Comparison of ENCODE assay signal across 13 mouse cellular contexts in the genomic region with DNA sequence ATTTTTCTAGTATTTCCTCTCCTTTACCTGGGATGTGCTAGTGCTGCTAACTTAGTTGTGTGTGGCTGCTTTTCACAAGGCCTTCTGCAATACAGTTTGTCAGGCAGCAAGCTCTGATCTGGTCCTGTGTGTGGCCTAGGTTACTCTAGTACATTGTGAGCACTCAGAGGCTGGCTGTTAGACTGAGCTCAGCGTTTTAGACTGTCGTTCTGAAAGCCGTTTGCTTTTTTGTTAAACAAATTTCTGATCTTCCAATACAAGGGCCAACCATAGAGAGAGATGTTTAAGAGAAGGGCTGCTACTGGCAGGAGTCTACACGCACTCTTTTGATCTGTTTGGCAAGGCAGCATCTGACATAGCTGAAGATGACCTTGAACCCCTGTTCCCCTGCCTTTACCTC. TPM values are rescaled to one million over a fixed set of nuclear protein-coding genes. Genes with fewer than 3 reads are reported as not detected.
DNase-seq lines count a peak whose midpoint lies in the region; ATAC-seq and TF ChIP-seq lines count a peak whose summit lies in the region.
"Had no signal": no experiment of that assay in that cellular context is flagged by ENCODE, and none has a peak within 500 bp of the region (broad histone marks: within the 10 kb centered on the region; RNA-seq: fewer than 3 reads in every experiment).

No protein-coding gene starts in this region.

- peak overlapping the region; percentile 27; the same call in 1 of the 2 replicates for H3K9ac ChIP-seq in embryonic facial prominence, embryonic 12.5 days
- H3K9ac ChIP-seq in hindbrain, embryonic 12.5 days: peak overlapping the region; percentile 18; the same call in 1 of the 2 replicates
- no peak overlapping the region for H3K9ac ChIP-seq in hindbrain, embryonic 11.5 days (ENCODE audit: low read depth, low read length)
- no peak overlapping the region for H3K9ac ChIP-seq in liver, embryonic 15.5 days
- H3K9ac ChIP-seq: lung, embryonic 15.5 days had no signal

- H3K4me3 ChIP-seq in embryonic facial prominence, embryonic 12.5 days: no peak overlapping the region
- H3K4me3 ChIP-seq in embryonic facial prominence, embryonic 10.5 days: no peak overlapping the region; the same call in 1 of the 2 replicates
- no peak overlapping the region for H3K4me3 ChIP-seq in hindbrain, embryonic 12.5 days
- H3K4me3 ChIP-seq in hindbrain, embryonic 11.5 days (ENCODE audit: low read depth, low read length): no peak overlapping the region
- peak overlapping the region; percentile 95 for H3K4me3 ChIP-seq in liver, embryonic 15.5 days (replicated peaks)
- no peak overlapping the region for H3K4me3 ChIP-seq in thymus, adult 2 months (ENCODE audit: control insufficient read depth, insufficient read depth, low read length)
- H3K4me3 ChIP-seq: layer of hippocampus, adult 2 months had no signal

- peaks cover 16% of the 10 kb centered on the region for H3K4me1 ChIP-seq in embryonic facial prominence, embryonic 12.5 days
- peaks cover 22% of the 10 kb centered on the region for H3K4me1 ChIP-seq in embryonic facial prominence, embryonic 10.5 days
- H3K4me1 ChIP-seq in hindbrain, embryonic 12.5 days: peaks cover 22% of the 10 kb centered on the region
- peaks cover 6% of the 10 kb centered on the region for H3K4me1 ChIP-seq in hindbrain, embryonic 11.5 days (replicated peaks; ENCODE audit: control insufficient read depth, insufficient read depth, low read length)
- H3K4me1 ChIP-seq in liver, embryonic 15.5 days (replicated peaks): peaks cover 35% of the 10 kb centered on the region
- H3K4me1 ChIP-seq in thymus, adult 2 months (replicated peaks; ENCODE audit: control insufficient read depth, insufficient read depth, low read length): peaks cover 12% of the 10 kb centered on the region

- DNase-seq in embryonic facial prominence, embryonic 10.5 days (ENCODE audit: low spot score): no peak
- no peak for DNase-seq in hindbrain, embryonic 11.5 days (ENCODE audit: low spot score)
- peak; percentile 39 for DNase-seq in R1 (ENCODE audit: low read depth, low spot score)
- DNase-seq in ovary, postnatal 10 days (ENCODE audit: low spot score): no peak
- no peak for DNase-seq in thymus, adult 2 months
- DNase-seq: cerebellum, postnatal 14 days; kidney, adult 2 months; thymus, postnatal 14 days had no signal

- 87% methylated on average over 4 of the region's 4 CpGs for WGBS in embryonic facial prominence, embryonic 12.5 days
- 87% methylated on average over 4 of the region's 4 CpGs for WGBS in embryonic facial prominence, embryonic 10.5 days
- 92% methylated on average over 4 of the region's 4 CpGs for WGBS in hindbrain, embryonic 12.5 days
- WGBS in hindbrain, embryonic 11.5 days: 86% methylated on average over 4 of the region's 4 CpGs
- WGBS in liver, embryonic 15.5 days (ENCODE audit: insufficient replicate concordance): 63% methylated on average over 4 of the region's 4 CpGs
- WGBS in thymus, adult 2 months: 92% methylated on average over 4 of the region's 4 CpGs

- H3K4me2 ChIP-seq in embryonic facial prominence, embryonic 12.5 days (replicated peaks): peak overlapping the region; percentile 72; the same call in 1 of the 2 replicates
- 0 out of 2 replicates have a peak overlapping the region, but pooled peaks have one; percentile 77 for H3K4me2 ChIP-seq in hindbrain, embryonic 12.5 days (replicated peaks)
- no peak overlapping the region for H3K4me2 ChIP-seq in hindbrain, embryonic 11.5 days (replicated peaks; ENCODE audit: low read depth, low read length)
- peak overlapping the region; percentile 94; the same call in 1 of the 2 replicates for H3K4me2 ChIP-seq in liver, embryonic 15.5 days

- no peaks in the 10 kb centered on the region for H3K9me3 ChIP-seq in embryonic facial prominence, embryonic 12.5 days
- H3K9me3 ChIP-seq in embryonic facial prominence, embryonic 10.5 days: no peaks in the 10 kb centered on the region
- H3K9me3 ChIP-seq in hindbrain, embryonic 12.5 days (replicated peaks): no peaks in the 10 kb centered on the region
- H3K9me3 ChIP-seq in hindbrain, embryonic 11.5 days (ENCODE audit: control insufficient read depth, low read length): no peaks in the 10 kb centered on the region
- H3K9me3 ChIP-seq in liver, embryonic 15.5 days (replicated peaks): no peaks in the 10 kb centered on the region
- H3K9me3 ChIP-seq: lung, embryonic 15.5 days had no signal

- H3K27me3 ChIP-seq in embryonic facial prominence, embryonic 12.5 days: no peaks in the 10 kb centered on the region
- H3K27me3 ChIP-seq in embryonic facial prominence, embryonic 10.5 days (replicated peaks; ENCODE audit: low read depth, poor library complexity, severe bottlenecking): no peaks in the 10 kb centered on the region
- H3K27me3 ChIP-seq in hindbrain, embryonic 12.5 days: no peaks in the 10 kb centered on the region
- H3K27me3 ChIP-seq in hindbrain, embryonic 11.5 days (ENCODE audit: control insufficient read depth, insufficient read depth, low read length): no peaks in the 10 kb centered on the region
- H3K27me3 ChIP-seq in liver, embryonic 15.5 days: no peaks in the 10 kb centered on the region
- no peaks in the 10 kb centered on the region for H3K27me3 ChIP-seq in thymus, adult 2 months (ENCODE audit: control insufficient read depth, insufficient read depth, low read length)
- H3K27me3 ChIP-seq: lung, embryonic 15.5 days had no signal

- H3K36me3 ChIP-seq in embryonic facial prominence, embryonic 12.5 days: peaks cover 35% of the 10 kb centered on the region
- peaks cover 55% of the 10 kb centered on the region for H3K36me3 ChIP-seq in embryonic facial prominence, embryonic 10.5 days (replicated peaks)
- peaks cover 25% of the 10 kb centered on the region for H3K36me3 ChIP-seq in hindbrain, embryonic 12.5 days
- H3K36me3 ChIP-seq in hindbrain, embryonic 11.5 days (ENCODE audit: control insufficient read depth, insufficient read depth, low read length): no peaks in the 10 kb centered on the region; the same call in 1 of the 2 replicates
- peaks cover 40% of the 10 kb centered on the region for H3K36me3 ChIP-seq in liver, embryonic 15.5 days (replicated peaks)
- H3K36me3 ChIP-seq in thymus, adult 2 months (ENCODE audit: control insufficient read depth, insufficient read depth, low read length): peaks cover 25% of the 10 kb centered on the region

- H3K27ac ChIP-seq in embryonic facial prominence, embryonic 12.5 days: no peak overlapping the region
- H3K27ac ChIP-seq in embryonic facial prominence, embryonic 10.5 days (replicated peaks): no peak overlapping the region
- H3K27ac ChIP-seq in hindbrain, embryonic 12.5 days: no peak overlapping the region
- no peak overlapping the region for H3K27ac ChIP-seq in hindbrain, embryonic 11.5 days (ENCODE audit: low read depth, low read length)
- no peak overlapping the region for H3K27ac ChIP-seq in liver, embryonic 15.5 days (replicated peaks)
- H3K27ac ChIP-seq in thymus, adult 2 months (ENCODE audit: control insufficient read depth, insufficient read depth, low read length): no peak overlapping the region
- H3K27ac ChIP-seq: layer of hippocampus, adult 2 months; lung, embryonic 15.5 days had no signal

- no peak for TF ChIP-seq POLR2A in thymus, adult 2 months (IDR thresholded peaks at IDR 0.05; ENCODE audit: control insufficient read depth, extremely low read depth, insufficient read depth, low read length, poor library complexity)

- no peak for TF ChIP-seq CTCF in thymus, adult 2 months (IDR thresholded peaks at IDR 0.05; ENCODE audit: borderline replicate concordance, control insufficient read depth, extremely low read depth, insufficient read depth, low read length, poor library complexity)

- ATAC-seq in embryonic facial prominence, embryonic 12.5 days (ENCODE audit: insufficient number of reproducible peaks, insufficient read depth, low FRiP score, low TSS enrichment): no peak
- ATAC-seq in hindbrain, embryonic 12.5 days (ENCODE audit: low FRiP score): no peak
- no peak for ATAC-seq in hindbrain, embryonic 11.5 days (ENCODE audit: low FRiP score)
- ATAC-seq in liver, embryonic 15.5 days (ENCODE audit: insufficient read depth): no peak

RNA-seq across cellular contexts. Expression of a gene that starts 2.2 kb away (rescaled TPM):
- polyA plus RNA-seq in embryonic facial prominence, embryonic 12.5 days (2016; fragmentation: Nextera tagmentation; extraction: Ambion mirVana): 50.4 and 54.2 TPM in 2 replicates
- polyA plus RNA-seq in embryonic facial prominence, embryonic 10.5 days (2016; fragmentation: Nextera tagmentation; extraction: Ambion mirVana): 51.1 and 53.1 TPM in 2 replicates
- 61.4 and 64.3 TPM in 2 replicates for polyA plus RNA-seq in hindbrain, embryonic 12.5 days (2016; fragmentation: Nextera tagmentation; extraction: Ambion mirVana)
- polyA plus RNA-seq in hindbrain, embryonic 11.5 days (2014; fragmentation: Nextera tagmentation; extraction: Ambion mirVana): 69.3 and 74.3 TPM in 2 replicates
- 14.0 and 14.6 TPM in 2 replicates for polyA plus RNA-seq in liver, embryonic 15.5 days (2015; fragmentation: Nextera tagmentation; extraction: Ambion mirVana)
- 19.2 and 20.6 TPM in 2 replicates for polyA plus RNA-seq in thymus, adult 2 months (2012; rRNA removed)

RNA-seq across cellular contexts. Expression of a gene that starts 17.4 kb away (rescaled TPM):
- polyA plus RNA-seq in embryonic facial prominence, embryonic 12.5 days (2016; fragmentation: Nextera tagmentation; extraction: Ambion mirVana): 44.9 and 52.7 TPM in 2 replicates
- polyA plus RNA-seq in embryonic facial prominence, embryonic 10.5 days (2016; fragmentation: Nextera tagmentation; extraction: Ambion mirVana): 41.4 and 44.1 TPM in 2 replicates
- 52.0 and 52.5 TPM in 2 replicates for polyA plus RNA-seq in hindbrain, embryonic 12.5 days (2016; fragmentation: Nextera tagmentation; extraction: Ambion mirVana)
- polyA plus RNA-seq in hindbrain, embryonic 11.5 days (2014; fragmentation: Nextera tagmentation; extraction: Ambion mirVana): 56.0 and 65.7 TPM in 2 replicates
- 18.3 and 18.6 TPM in 2 replicates for polyA plus RNA-seq in liver, embryonic 15.5 days (2015; fragmentation: Nextera tagmentation; extraction: Ambion mirVana)
- polyA plus RNA-seq in thymus, adult 2 months (2012; rRNA removed): 17.3 and 21.1 TPM in 2 replicates

RNA-seq across cellular contexts. Expression of a gene that starts 47.7 kb away (rescaled TPM):
- 2.9 and 3.0 TPM in 2 replicates for polyA plus RNA-seq in embryonic facial prominence, embryonic 12.5 days (2016; fragmentation: Nextera tagmentation; extraction: Ambion mirVana)
- 1.4 TPM in 2 replicates for polyA plus RNA-seq in embryonic facial prominence, embryonic 10.5 days (2016; fragmentation: Nextera tagmentation; extraction: Ambion mirVana)
- polyA plus RNA-seq in hindbrain, embryonic 12.5 days (2016; fragmentation: Nextera tagmentation; extraction: Ambion mirVana): 1.4 and 2.0 TPM in 2 replicates
- 1.5 TPM in 2 replicates for polyA plus RNA-seq in hindbrain, embryonic 11.5 days (2014; fragmentation: Nextera tagmentation; extraction: Ambion mirVana)
- polyA plus RNA-seq in liver, embryonic 15.5 days (2015; fragmentation: Nextera tagmentation; extraction: Ambion mirVana): 0.48 and 0.52 TPM in 2 replicates
- polyA plus RNA-seq in thymus, adult 2 months (2012; rRNA removed): 3.5 and 4.6 TPM in 2 replicates

Comparison
In these comparisons a context has a peak if more than half of its experiments do, and no peak if none do; other contexts are left out.
1. H3K9ac ChIP-seq: peak in embryonic facial prominence, embryonic 12.5 days (single experiment) and hindbrain, embryonic 12.5 days (single experiment); none in hindbrain, embryonic 11.5 days (single experiment) and liver, embryonic 15.5 days (single experiment).